Comparison of ENCODE assay signal across 13 mouse cellular contexts in the genomic region with DNA sequence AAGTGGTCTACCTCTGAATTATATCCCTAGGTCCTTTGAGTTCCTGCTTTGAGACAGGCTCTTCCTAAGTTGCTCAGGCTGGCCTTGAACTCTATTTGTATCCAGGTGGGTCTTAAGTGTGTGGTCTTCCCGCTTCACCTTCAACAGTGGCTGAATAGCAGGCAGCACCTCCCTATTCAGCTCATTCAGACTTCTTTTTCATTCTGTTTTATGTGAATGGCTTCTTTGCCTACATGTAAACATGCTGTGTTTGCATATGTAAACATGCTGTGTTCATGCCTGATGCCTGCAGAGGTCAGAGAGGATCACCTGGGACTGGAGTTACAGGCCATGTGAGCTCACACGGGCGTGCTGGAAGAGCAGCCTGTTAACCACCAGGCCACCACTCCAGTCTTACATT.
"Had no signal": no experiment of that assay in that cellular context is flagged by ENCODE, and none has a peak within 500 bp of the region (broad histone marks: within the 10 kb centered on the region; RNA-seq: fewer than 3 reads in every experiment).

No protein-coding gene starts in this region.

- H3K4me3 ChIP-seq: kidney, embryonic 15.5 days; left cerebral cortex, adult 2 months; liver, embryonic 13.5 days; lung, embryonic 15.5 days; midbrain, embryonic 12.5 days; midbrain, embryonic 15.5 days; neural tube, embryonic 13.5 days had no signal

- DNase-seq: kidney, adult 18-20 months; kidney, postnatal 10 days; kidney, postnatal 36 days; layer of hippocampus, postnatal 36 days; liver, embryonic 13.5 days; retina, postnatal 1 day; thymus, postnatal 25 days had no signal
